Mouse (Mus musculus) stomach, embryonic 14.5 days (tissue): ENCODE data around the gene Vps4a. TPM values are rescaled to one million over a fixed set of nuclear protein-coding genes. Genes with fewer than 3 reads are reported as not detected.
A peak's percentile ranks its signal among the peaks of the same experiment; 100 is the strongest.

Experiments
- ATAC-seq: fragments of 200-750 bp; cut with Nextera tagmentation; 2 replicates; pipeline ENCODE4 v1.8.0; 2017; ENCODE audit warnings: low read depth, moderate TSS enrichment; ENCODE audit not compliant: insufficient number of reproducible peaks, insufficient read depth, low FRiP score
- H3K27ac ChIP-seq: fragments of 300-500 bp; sonication (generic); 2 replicates; pipeline ENCODE4 v1.5.1; 2014; ENCODE audit warnings: mild to moderate bottlenecking, low read length, moderate library complexity, mixed read lengths
- H3K27me3 ChIP-seq: fragments of 300-500 bp; sonication (generic); 2 replicates; pipeline ENCODE4 v1.6.1; 2014; ENCODE audit warnings: low read length, control low read depth, mixed read lengths; ENCODE audit not compliant: control insufficient read depth, insufficient read depth
- H3K36me3 ChIP-seq: fragments of 300-500 bp; sonication (generic); 2 replicates; pipeline ENCODE4 v1.6.1; 2014; ENCODE audit warnings: mild to moderate bottlenecking, control low read depth, low read length, moderate library complexity, mixed read lengths; ENCODE audit not compliant: control insufficient read depth, insufficient read depth
- H3K4me1 ChIP-seq: fragments of 300-500 bp; sonication (generic); 2 replicates; pipeline ENCODE4 v1.6.1; 2014; ENCODE audit warnings: low read length, control low read depth, mixed read lengths; ENCODE audit not compliant: control insufficient read depth, insufficient read depth
- H3K4me2 ChIP-seq: fragments of 300-500 bp; sonication (generic); replicated peaks from 2 replicates; pipeline ENCODE4 v1.6.1; 2014; ENCODE audit warnings: low read depth, low read length, control low read depth
- H3K4me3 ChIP-seq: fragments of 300-500 bp; sonication (generic); 2 replicates; pipeline ENCODE4 v1.5.1; 2014; ENCODE audit warnings: low read depth, low read length, control low read depth
- H3K9ac ChIP-seq: fragments of 300-500 bp; sonication (generic); replicated peaks from 2 replicates; pipeline ENCODE4 v1.6.1; 2014; ENCODE audit warnings: low read depth, mild to moderate bottlenecking, control low read depth, low read length, moderate library complexity, mixed read lengths
- H3K9me3 ChIP-seq: fragments of 300-500 bp; sonication (generic); 2 replicates; pipeline ENCODE4 v1.6.1; 2016; ENCODE audit warnings: low read depth, low read length, control low read depth; ENCODE audit not compliant: control insufficient read depth
- WGBS: fragments of 180-500 bp; shearing (Covaris S2); extraction: QIAGEN DNeasy Blood & Tissue Kit; methylation state at CpG from one replicate; pipeline ENCODE4 v1.1.7; 2014; 5-methylcytosine and 5-hydroxymethylcytosine counted together
- polyA plus RNA-seq: library from polyadenylated mRNA; unstranded; fragments of >200 nt; fragmentation: Nextera tagmentation; extraction: Ambion mirVana; gene quantifications from 2 replicates; pipeline ENCODE4 v1.2.1, GENCODE M21; 2014

The Vps4a gene
- polyA plus RNA-seq, 1 experiment from 2014 or later: 66.3 TPM

GRCm38 (mm10) chr8:107056076-107056972, 25.3 kb downstream of the Vps4a start, which contains the start of the genes Cog8 and Nip7:
TSS of gene Cog8 (minus strand) at chr8:107056689.
TSS of gene Nip7 (plus strand) at chr8:107056877.
- Histone ChIP-seq H3K9me3 (no peaks in the 10 kb centered on the region), H3K27ac (peak within 1 kb of the TSS; percentile 49; the same call in 1 of the 2 replicates), H3K4me1 (peaks cover 14% of the 10 kb centered on the region; the same call in 1 of the 2 replicates), H3K4me2 (peak within 1 kb of the TSS; percentile 94), H3K9ac (peak within 1 kb of the TSS; percentile 77), H3K4me3 (peak within 1 kb of the TSS; percentile 82), H3K36me3 (peaks cover 41% of the 10 kb centered on the region), H3K27me3 (no peaks in the 10 kb centered on the region)
- under 1% methylated on average over 87 of the region's 88 CpGs for WGBS
- ATAC-seq: peak; percentile 90

GRCm38 (mm10) chr8:107056973-107057369, 25.9 kb downstream of the Vps4a start:
- Histone ChIP-seq H3K4me1 (peaks cover 14% of the 10 kb centered on the region; the same call in 1 of the 2 replicates), H3K36me3 (peaks cover 37% of the 10 kb centered on the region), H3K27ac (peak overlapping the region; percentile 22; the same call in 1 of the 2 replicates), H3K9me3 (no peaks in the 10 kb centered on the region), H3K27me3 (no peaks in the 10 kb centered on the region), H3K9ac (peak overlapping the region; percentile 72), H3K4me2 (peak overlapping the region; percentile 94), H3K4me3 (peak overlapping the region; percentile 82)
- peak; percentile 59 for ATAC-seq
- WGBS: 1% methylated on average over 32 of the region's 33 CpGs

- H3K27ac ChIP-seq: no peak overlapping the region
- no peak overlapping the region for H3K4me3 ChIP-seq
- peaks cover 17% of the 10 kb centered on the region for H3K36me3 ChIP-seq
- no peaks in the 10 kb centered on the region for H3K27me3 ChIP-seq
- H3K4me1 ChIP-seq: peaks cover 3% of the 10 kb centered on the region; the same call in 1 of the 2 replicates
- no peak overlapping the region for H3K9ac ChIP-seq
- 63% methylated on average over 1 of the region's 1 CpGs for WGBS
- no peak overlapping the region for H3K4me2 ChIP-seq
- H3K9me3 ChIP-seq: no peaks in the 10 kb centered on the region
- no peak for ATAC-seq
Observed at GRCm38 (mm10) chr8:107062613-107063012, 31.6 kb downstream of the Vps4a start.

DNA sequence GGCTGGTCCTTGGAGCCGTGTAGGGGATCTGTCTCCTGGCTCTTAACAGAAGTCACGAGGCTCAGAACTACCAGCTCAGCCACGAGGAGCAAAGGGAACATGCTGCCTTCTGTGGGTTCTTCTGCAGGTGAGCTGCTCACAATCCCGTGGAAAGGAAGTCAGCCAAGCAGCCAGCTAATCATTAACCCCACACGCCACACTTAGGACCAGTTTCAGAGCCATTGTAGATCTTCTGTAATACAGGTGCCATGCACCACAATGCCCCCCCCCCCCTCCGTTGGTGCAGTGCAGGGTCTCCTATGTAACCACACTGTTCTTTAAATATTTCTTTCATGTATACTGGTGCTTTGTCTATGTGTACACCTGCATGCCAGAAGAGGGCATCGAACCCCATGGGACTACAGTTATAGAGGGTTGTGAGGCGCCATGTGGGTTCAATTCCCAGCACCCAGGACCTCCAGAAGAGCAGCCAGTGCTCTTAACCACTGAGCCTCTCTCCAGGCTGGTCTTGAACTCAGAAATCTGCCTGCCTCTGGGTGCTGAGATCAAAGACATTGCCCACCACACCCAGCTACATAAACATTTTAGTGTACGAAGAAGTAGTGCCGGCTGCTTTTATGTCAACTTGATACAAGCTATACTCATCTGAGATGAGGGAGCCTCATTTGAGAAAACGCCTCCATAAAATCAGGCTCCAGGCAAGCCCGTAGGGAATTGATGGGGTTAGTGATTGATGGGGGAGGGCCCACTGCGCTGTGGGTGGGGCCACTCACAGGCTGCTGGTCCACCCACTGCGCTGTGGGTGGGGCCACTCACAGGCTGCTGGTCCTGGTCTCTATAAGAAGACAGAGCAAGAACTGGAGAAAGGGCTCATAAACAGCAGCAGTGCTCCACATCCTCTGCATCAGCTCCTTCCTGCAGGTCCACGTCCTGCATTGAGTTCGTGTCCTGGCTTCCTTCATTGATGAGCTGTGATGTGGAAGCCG, 34.8 kb downstream of the Vps4a start, which contains the start of gene Tmed6:
Tmed6 (minus strand) TSS at position 134 of the 986 bp plus-strand sequence.
- H3K4me1 ChIP-seq: no peaks in the 10 kb centered on the region
- H3K9me3 ChIP-seq: no peaks in the 10 kb centered on the region
- 49% methylated on average over 17 of the region's 17 CpGs for WGBS
- peaks cover 10% of the 10 kb centered on the region; the same call in 1 of the 2 replicates for H3K36me3 ChIP-seq
- ATAC-seq: peak; percentile 37; the same call in 1 of the 2 replicates
- H3K9ac ChIP-seq: no peak within 1 kb of the TSS
- H3K27ac ChIP-seq: no peak within 1 kb of the TSS
- H3K27me3 ChIP-seq: no peaks in the 10 kb centered on the region
- H3K4me3 ChIP-seq: no peak within 1 kb of the TSS
- H3K4me2 ChIP-seq: no peak within 1 kb of the TSS

DNA sequence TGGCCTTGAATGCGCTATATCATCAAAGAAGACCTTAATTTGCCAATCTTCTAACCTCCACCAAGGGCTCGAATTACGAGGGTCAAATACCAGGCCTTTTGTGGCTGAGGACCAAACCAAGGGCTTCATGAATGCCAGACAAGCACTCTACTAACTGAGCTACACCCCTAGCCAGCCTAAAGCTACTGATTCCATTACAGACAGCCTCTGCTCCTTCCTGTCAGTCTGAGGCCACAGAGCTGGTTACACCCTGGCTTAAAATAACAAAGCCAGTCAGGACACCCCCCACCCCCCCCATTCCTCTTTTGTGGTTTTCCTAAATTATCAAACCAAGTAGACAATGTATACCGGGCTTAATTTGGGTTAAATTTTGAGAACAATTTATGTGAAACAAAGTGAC, 42.7 kb downstream of the Vps4a start:
- no peaks in the 10 kb centered on the region for H3K27me3 ChIP-seq
- no peaks in the 10 kb centered on the region for H3K9me3 ChIP-seq
- no peak for ATAC-seq
- no peak overlapping the region for H3K4me3 ChIP-seq
- peaks cover 64% of the 10 kb centered on the region for H3K36me3 ChIP-seq
- H3K4me2 ChIP-seq: no peak overlapping the region
- 86% methylated on average over 4 of the region's 4 CpGs for WGBS
- no peak overlapping the region for H3K9ac ChIP-seq
- no peak overlapping the region for H3K27ac ChIP-seq
- no peaks in the 10 kb centered on the region for H3K4me1 ChIP-seq

DNA sequence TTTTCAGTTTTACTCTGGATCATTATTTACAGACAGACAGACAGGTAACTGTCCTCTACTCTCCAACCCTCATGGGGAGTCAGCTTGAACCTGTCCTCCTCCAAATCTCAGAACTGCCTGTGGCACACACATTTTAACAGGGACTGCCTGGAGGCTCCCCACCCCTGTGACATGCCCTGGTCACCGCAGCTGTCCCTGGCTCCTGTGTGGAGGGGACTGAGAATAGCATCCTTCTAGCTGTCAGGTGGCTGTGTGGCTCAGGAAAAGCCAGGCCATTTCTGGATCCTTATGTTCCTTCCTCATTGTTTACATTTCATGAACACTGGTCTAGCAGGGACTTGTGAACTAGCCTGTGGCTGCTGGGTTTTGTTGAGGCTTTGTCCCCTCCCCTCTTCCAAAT, 43.1 kb downstream of the Vps4a start:
- Histone ChIP-seq H3K4me3 (no peak overlapping the region), H3K4me2 (no peak overlapping the region), H3K36me3 (peaks cover 68% of the 10 kb centered on the region), H3K27ac (no peak overlapping the region), H3K4me1 (no peaks in the 10 kb centered on the region), H3K27me3 (no peaks in the 10 kb centered on the region), H3K9ac (no peak overlapping the region), H3K9me3 (no peaks in the 10 kb centered on the region)
- ATAC-seq: no peak
- 88% methylated on average over 1 of the region's 1 CpGs for WGBS

GRCm38 (mm10) chr8:107076239-107076888, 45.3 kb downstream of the Vps4a start:
- 88% methylated on average over 7 of the region's 7 CpGs for WGBS
- Histone ChIP-seq H3K4me1 (no peaks in the 10 kb centered on the region), H3K9ac (no peak overlapping the region), H3K9me3 (no peaks in the 10 kb centered on the region), H3K27me3 (no peaks in the 10 kb centered on the region), H3K27ac (no peak overlapping the region), H3K36me3 (peaks cover 77% of the 10 kb centered on the region), H3K4me2 (no peak overlapping the region), H3K4me3 (no peak overlapping the region)
- no peak for ATAC-seq
